Mouse (Mus musculus) common myeloid progenitor, adult 5-6 weeks (primary cell): Measurements from ENCODE around the gene Rhbdl3. TPM values are rescaled to one million over a fixed set of nuclear protein-coding genes. Genes with fewer than 3 reads are reported as not detected.
A peak's percentile ranks its signal among the peaks of the same experiment; 100 is the strongest.

Source experiments
- ATAC-seq: replicated peaks from 2 replicates; pipeline ENCODE4 v1.8.0; 2016; ENCODE audit warnings: low read depth, mild to moderate bottlenecking, moderate TSS enrichment, inconsistent platforms; ENCODE audit not compliant: poor library complexity, severe bottlenecking
- total RNA-seq: library from RNA; stranded (forward); fragments of 200-1000, 187-1606 nt; gene quantifications from 2 replicates; pipeline ENCODE4 v1.2.3, GENCODE M21; 2017

The Rhbdl3 gene
- total RNA-seq, 1 experiment from 2014 or later: 0.73 TPM

DNA sequence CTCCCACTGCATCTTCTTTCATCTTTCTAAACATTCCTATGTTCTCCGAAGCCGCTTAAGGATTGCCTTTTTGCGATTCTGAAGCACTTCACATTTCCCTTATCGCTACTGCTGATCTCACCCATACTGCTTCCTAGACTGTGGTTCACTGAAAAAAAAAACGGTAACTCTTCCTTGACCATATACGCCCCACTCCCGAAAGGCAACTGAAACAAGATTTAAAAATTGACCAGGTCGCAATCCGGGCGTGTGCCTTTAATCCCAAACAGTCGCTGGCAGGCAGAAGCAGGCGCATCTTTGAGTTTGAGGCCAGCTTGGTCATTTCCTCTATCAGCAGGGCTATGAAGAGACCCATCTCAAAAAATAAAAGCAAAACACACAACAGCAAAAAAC is 81.9 kb downstream of the Rhbdl3 start:
- ATAC-seq: peak; percentile 23

DNA sequence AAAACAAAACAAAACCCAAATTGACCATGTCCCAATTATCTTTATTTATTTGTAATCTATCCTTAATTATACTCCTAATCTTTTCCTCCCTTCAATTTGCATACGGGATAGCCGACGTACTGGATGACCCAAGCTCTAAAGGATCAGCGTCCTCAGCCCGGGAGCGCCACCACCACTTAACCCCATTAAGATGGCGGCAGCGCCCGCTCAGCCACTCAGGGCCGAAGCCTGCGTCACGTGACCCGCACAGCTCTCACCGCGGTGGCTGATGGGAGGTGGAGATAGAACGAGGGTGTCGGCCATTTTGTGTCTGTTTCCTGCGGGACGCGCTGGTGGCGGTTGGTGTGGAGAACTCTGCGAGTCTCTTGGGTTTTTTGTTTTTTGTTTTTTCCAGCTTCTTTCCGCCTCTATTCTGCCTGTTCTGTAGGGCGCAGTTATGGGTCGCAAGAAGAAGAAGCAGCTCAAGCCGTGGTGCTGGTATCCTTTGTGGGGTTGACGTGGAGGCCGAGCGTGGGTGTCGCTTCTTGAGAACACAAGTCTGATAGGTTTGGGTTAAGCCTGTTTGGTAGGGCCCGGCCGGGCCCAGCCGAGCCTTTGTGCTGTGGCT is 82.4 kb downstream of the Rhbdl3 start, which contains the start of gene Zfp207:
TSS of gene Zfp207 (plus strand) at position 261 of the 607 bp plus-strand sequence.
- ATAC-seq: peak; percentile 94

- peak; percentile 36 for ATAC-seq
Measured at GRCm38 (mm10) chr11:80383626-80384046, 82.9 kb downstream of the Rhbdl3 start.

DNA sequence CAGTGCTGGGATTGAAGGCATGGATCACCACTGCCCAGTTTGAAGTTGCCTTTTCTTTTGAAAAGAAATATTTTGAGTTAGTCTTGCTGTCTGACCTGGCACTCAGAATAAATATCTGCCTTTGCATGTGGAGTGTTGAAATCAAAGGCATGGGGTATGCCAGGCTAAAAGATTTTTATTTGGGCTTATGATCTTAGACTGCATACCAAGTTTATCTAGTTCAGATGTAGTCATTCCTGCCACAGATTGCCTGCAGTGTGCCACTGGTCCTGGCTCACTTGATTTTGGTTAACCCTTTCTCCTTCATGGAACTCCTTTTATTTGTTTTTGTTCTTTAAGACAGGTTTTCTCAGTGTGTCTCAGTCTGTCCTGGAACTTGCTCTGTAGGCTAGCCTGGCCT is 83.7 kb downstream of the Rhbdl3 start:
- ATAC-seq: no peak

- ATAC-seq: no peak
Measured at GRCm38 (mm10) chr11:80385055-80385454, 84.3 kb downstream of the Rhbdl3 start.

- no peak for ATAC-seq
Measured at GRCm38 (mm10) chr11:80386790-80387189, 86.1 kb downstream of the Rhbdl3 start.

- no peak for ATAC-seq
Measured at GRCm38 (mm10) chr11:80389885-80390284, 89.2 kb downstream of the Rhbdl3 start.

DNA sequence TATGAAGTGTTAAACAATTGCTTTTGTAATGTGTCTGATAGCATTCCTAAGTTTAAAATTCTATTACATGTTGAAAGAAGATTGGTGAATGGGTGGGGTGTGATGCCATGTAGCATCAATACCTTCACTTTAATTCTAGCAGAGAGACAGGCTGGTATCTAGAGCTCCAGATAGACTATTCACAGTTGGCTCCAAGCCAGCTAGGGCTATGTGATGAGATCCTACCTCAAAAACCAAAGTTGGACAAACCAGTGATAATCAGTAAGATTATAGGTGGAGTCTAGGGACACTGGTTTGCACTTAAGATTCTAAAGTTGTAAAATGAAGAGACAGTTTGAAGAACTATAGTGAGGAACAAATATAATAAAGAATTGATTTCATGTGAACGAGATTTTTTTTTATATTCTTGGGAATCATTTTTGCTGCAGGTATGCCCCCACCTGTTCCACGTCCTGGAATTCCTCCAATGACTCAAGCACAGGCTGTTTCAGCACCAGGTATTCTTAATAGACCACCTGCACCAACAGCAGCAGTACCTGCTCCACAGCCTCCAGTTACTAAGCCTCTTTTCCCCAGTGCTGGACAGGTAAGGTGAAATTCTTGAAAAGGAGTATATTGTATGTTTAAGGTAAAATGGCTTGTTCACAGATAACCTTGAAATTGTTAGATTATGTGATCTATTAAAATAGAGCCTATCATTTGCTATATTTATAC is 90.9 kb downstream of the Rhbdl3 start:
- no peak for ATAC-seq

DNA sequence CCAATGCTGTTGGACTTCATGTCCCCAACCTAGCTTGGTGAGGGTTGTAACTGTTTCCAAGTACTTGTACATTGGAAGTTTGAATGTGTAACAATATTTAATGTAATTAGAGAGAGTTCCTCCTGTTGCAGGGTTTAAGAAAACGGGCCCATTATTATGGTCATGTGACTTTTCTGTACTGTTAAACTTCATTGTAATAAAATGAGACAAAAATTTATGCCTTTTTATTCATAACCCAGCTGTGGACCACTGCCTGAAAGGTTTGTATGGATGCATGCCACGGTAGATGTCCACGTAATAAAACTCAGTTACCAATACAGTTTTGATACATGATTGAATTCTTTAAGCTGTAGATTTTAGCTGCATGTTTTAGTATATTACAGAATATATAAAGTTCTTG is 95.2 kb downstream of the Rhbdl3 start:
- no peak for ATAC-seq

GRCm38 (mm10) chr11:80396617-80397016 is 95.9 kb downstream of the Rhbdl3 start:
- no peak for ATAC-seq

Other genes starting within 250 kb of the Rhbdl3 start
- 89.2 and 106 TPM in 2 replicates for gene Crlf3, start 219.9 kb upstream of the Rhbdl3 start, total RNA-seq
- 47.1 and 54.9 TPM in 2 replicates for gene Atad5, start 211.5 kb upstream of the Rhbdl3 start, total RNA-seq
- gene Tefm, start 158.7 kb upstream of the Rhbdl3 start, total RNA-seq: 9.3 and 11.6 TPM in 2 replicates
- gene Adap2, start 146.8 kb upstream of the Rhbdl3 start, total RNA-seq: not detected in 2 replicates
- gene Rnf135, start 117.1 kb upstream of the Rhbdl3 start, total RNA-seq: 5.6 and 8.1 TPM in 2 replicates
- 57.0 and 82.5 TPM in 2 replicates for gene Rhot1, start 91.9 kb upstream of the Rhbdl3 start, total RNA-seq
- 11.3 and 14.2 TPM in 2 replicates for gene 5730455P16Rik, start 77.1 kb downstream of the Rhbdl3 start, total RNA-seq
- 244 and 248 TPM in 2 replicates for gene Zfp207, start 82.4 kb downstream of the Rhbdl3 start, total RNA-seq
- 81.0 and 107 TPM in 2 replicates for gene Psmd11, start 127.7 kb downstream of the Rhbdl3 start, total RNA-seq
- gene Cdk5r1, start 176.1 kb downstream of the Rhbdl3 start, total RNA-seq: 1.5 and 6.5 TPM in 2 replicates